Mouse (Mus musculus): ENCODE results near the gene Zkscan17.

DNA sequence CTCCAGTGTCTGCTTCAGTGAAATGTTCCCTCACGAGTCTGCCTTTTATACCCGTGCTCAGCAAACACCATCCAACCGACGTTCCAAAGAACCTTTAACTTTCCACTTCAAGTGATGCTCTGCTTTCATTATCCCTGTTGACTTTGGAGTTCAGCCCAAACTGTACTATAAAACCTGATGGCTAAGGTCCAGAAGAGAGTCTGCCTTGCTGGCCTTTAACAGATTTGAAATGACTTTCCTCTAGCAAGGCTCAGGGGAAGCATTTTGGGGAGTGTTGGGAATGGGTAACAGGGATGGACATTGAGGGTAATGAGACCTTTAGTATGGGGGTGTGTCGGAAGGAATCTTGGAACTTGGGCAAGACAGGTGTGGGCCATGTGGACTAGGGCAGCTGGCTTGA, 3.7 kb upstream of the Zkscan17 start:
- TF ChIP-seq CTCF (IDR thresholded peaks at IDR 0.05; ENCODE audit: low read depth, low read length), result no peak
- TF ChIP-seq GATA1 (IDR thresholded peaks at IDR 0.05; ENCODE audit: borderline replicate concordance, low read length), result no peak
- no peak for TF ChIP-seq POLR2AphosphoS5 (IDR thresholded peaks at IDR 0.05; ENCODE audit: insufficient replicate concordance, low read depth, low read length)
- no peak for TF ChIP-seq TAL1 (conservative IDR thresholded peaks at IDR 0.05; ENCODE audit: low read depth, low read length)

Data from G1E (cell line).